Mouse (Mus musculus) hindbrain, embryonic 12.5 days (tissue): Measurements from ENCODE around the gene Bbs9. TPM values are rescaled to one million over a fixed set of nuclear protein-coding genes. Genes with fewer than 3 reads are reported as not detected.

Source experiments
- ATAC-seq: fragments of 200-750 bp; cut with Nextera tagmentation; 2 replicates; pipeline ENCODE4 v1.8.0; 2017; ENCODE audit warnings: moderate TSS enrichment; ENCODE audit not compliant: low FRiP score
- H3K27ac ChIP-seq: fragments of 300-500 bp; sonication (generic); 2 replicates; pipeline ENCODE4 v1.5.1; 2016; ENCODE audit warnings: mild to moderate bottlenecking
- H3K27me3 ChIP-seq: fragments of 300-500 bp; sonication (generic); 2 replicates; pipeline ENCODE4 v1.6.1; 2016; ENCODE audit warnings: mild to moderate bottlenecking
- H3K36me3 ChIP-seq: fragments of 300-500 bp; sonication (generic); 2 replicates; pipeline ENCODE4 v1.6.1; 2016; ENCODE audit warnings: mild to moderate bottlenecking
- H3K4me1 ChIP-seq: fragments of 300-500 bp; sonication (generic); 2 replicates; pipeline ENCODE4 v1.6.1; 2016
- H3K4me2 ChIP-seq: fragments of 300-500 bp; sonication (generic); replicated peaks from 2 replicates; pipeline ENCODE4 v1.6.1; 2016; ENCODE audit warnings: mild to moderate bottlenecking
- H3K4me3 ChIP-seq: fragments of 300-500 bp; sonication (generic); 2 replicates; pipeline ENCODE4 v1.5.1; 2016; ENCODE audit warnings: mild to moderate bottlenecking
- H3K9ac ChIP-seq: fragments of 300-500 bp; sonication (generic); 2 replicates; pipeline ENCODE4 v1.6.1; 2016; ENCODE audit warnings: mild to moderate bottlenecking, moderate library complexity
- H3K9me3 ChIP-seq: fragments of 300-500 bp; sonication (generic); replicated peaks from 2 replicates; pipeline ENCODE4 v1.6.1; 2016; ENCODE audit warnings: mild to moderate bottlenecking
- WGBS: fragments of 180-500 bp; shearing (Covaris S2); methylation state at CpG from one replicate; pipeline ENCODE4 v1.1.7; 2016; 5-methylcytosine and 5-hydroxymethylcytosine counted together
- polyA plus RNA-seq: library from polyadenylated mRNA; unstranded; fragments of >200 nt; fragmentation: Nextera tagmentation; extraction: Ambion mirVana; gene quantifications from 2 replicates; pipeline ENCODE4 v1.2.1, GENCODE M21; 2016

Bbs9 gene
- polyA plus RNA-seq, 1 experiment from 2014 or later = 19.5 TPM

DNA sequence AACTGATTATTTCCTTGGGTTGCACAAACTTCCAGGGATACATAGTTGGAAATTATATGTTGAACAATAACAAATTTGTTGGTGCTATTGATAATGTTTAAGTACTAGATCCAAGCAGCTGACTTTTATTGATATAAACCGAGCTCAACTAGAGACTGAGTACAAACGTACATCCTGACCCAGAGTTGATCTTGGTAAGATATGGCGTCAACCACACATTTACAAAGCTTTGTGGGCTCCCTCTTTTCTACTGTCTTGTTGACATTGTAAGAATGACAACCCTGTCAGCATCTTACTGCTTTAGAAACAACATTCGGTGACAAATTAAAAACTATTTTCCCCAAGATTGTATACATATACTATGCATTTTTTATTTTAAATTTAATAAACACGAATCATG lies 181.7 kb downstream of the Bbs9 start:
- Histone ChIP-seq H3K36me3 (no peaks in the 10 kb centered on the region), H3K4me2 (no peak overlapping the region), H3K27ac (no peak overlapping the region), H3K9ac (no peak overlapping the region), H3K9me3 (no peaks in the 10 kb centered on the region), H3K4me3 (no peak overlapping the region), H3K27me3 (no peaks in the 10 kb centered on the region), H3K4me1 (no peaks in the 10 kb centered on the region)
- 94% methylated on average over 5 of the region's 5 CpGs for WGBS
- no peak for ATAC-seq

DNA sequence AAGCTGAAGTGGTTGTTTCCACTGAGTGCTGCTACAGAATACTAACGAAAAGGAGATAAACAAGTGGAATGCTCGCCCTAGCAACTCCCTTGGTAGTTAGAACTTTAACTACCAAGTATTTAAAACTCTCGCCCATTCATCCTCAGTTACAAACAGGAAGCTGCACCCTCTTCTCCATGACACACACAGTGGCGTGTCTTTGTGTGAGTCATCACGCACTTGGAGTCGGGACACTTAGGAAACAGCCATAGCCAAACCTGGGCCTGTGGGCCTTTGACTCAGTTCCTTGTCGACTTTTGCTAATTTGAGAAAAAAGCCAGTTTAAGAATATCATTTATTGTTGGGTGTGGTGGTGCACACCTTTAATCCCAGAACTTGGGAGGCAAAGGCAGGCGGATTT lies 189.6 kb downstream of the Bbs9 start:
- H3K4me2 ChIP-seq = no peak overlapping the region
- H3K27me3 ChIP-seq = no peaks in the 10 kb centered on the region
- ATAC-seq = no peak
- no peak overlapping the region for H3K9ac ChIP-seq
- H3K9me3 ChIP-seq = no peaks in the 10 kb centered on the region
- H3K36me3 ChIP-seq = no peaks in the 10 kb centered on the region
- no peak overlapping the region for H3K27ac ChIP-seq
- no peaks in the 10 kb centered on the region for H3K4me1 ChIP-seq
- 91% methylated on average over 8 of the region's 8 CpGs for WGBS
- no peak overlapping the region for H3K4me3 ChIP-seq

DNA sequence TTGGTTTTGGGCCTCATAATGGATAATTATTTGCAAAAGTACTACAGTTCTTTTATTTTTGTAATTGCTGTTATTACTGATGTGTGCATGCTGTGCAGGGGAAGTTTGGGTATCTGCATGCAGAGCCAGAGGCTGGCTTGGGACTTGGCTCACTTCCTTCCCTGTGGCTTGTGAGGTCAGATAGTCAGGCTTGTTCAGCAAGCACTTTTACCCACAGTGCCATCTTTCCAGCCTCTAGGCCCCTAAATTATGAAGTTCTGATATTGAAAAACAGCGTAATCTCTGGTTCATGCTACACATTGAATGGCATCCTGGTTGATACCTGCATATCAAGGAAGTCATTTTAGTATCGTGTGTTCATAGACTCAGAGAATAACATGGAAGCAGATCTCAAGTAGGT lies 197.4 kb downstream of the Bbs9 start:
- Histone ChIP-seq H3K27ac (no peak overlapping the region), H3K36me3 (no peaks in the 10 kb centered on the region), H3K4me2 (no peak overlapping the region), H3K4me3 (no peak overlapping the region), H3K9ac (no peak overlapping the region), H3K4me1 (0 out of 2 replicates have a peak, but pooled peaks cover 2% of the 10 kb centered on the region), H3K9me3 (no peaks in the 10 kb centered on the region), H3K27me3 (no peaks in the 10 kb centered on the region)
- no peak for ATAC-seq
- WGBS = 95% methylated on average over 2 of the region's 2 CpGs

DNA sequence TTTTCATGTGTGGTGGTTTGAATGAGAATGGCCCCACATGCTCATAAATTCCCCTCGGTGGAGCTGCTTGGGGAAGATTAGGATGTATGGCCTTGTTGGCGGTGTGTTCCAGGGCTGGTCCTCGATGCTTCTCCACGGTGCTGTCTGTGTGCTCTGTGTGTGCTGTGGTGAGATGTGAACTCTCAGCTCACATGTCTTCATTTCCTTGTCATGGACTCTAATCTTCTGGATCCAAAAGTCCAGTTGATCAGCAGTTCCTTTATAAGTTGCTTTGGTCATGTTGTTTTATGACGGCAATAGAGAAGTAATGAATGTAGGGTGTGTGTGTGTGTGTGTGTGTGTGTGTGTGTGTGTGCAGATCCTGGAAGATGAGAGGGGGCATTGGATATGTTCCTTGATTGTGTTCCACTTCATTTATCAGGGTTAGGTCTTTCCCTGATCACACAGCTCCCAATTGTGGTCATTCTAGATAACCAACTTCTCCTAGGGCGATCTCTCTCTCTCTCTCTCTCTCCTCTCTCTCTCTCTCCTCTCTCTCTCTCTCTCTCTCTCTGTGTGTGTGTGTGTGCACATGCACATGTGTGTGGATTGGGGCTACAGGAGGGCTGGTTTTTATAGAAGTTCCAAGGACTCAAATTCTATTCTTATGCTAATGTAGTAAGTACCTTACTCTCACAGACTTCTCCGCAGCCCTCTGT lies 201.8 kb downstream of the Bbs9 start:
- no peaks in the 10 kb centered on the region for H3K9me3 ChIP-seq
- ATAC-seq = no peak
- no peak overlapping the region for H3K4me2 ChIP-seq
- H3K27ac ChIP-seq = no peak overlapping the region
- no peak overlapping the region for H3K9ac ChIP-seq
- no peaks in the 10 kb centered on the region for H3K27me3 ChIP-seq
- 0 out of 2 replicates have a peak, but pooled peaks cover 2% of the 10 kb centered on the region for H3K4me1 ChIP-seq
- WGBS = 90% methylated on average over 7 of the region's 7 CpGs
- H3K4me3 ChIP-seq = no peak overlapping the region
- H3K36me3 ChIP-seq = no peaks in the 10 kb centered on the region

DNA sequence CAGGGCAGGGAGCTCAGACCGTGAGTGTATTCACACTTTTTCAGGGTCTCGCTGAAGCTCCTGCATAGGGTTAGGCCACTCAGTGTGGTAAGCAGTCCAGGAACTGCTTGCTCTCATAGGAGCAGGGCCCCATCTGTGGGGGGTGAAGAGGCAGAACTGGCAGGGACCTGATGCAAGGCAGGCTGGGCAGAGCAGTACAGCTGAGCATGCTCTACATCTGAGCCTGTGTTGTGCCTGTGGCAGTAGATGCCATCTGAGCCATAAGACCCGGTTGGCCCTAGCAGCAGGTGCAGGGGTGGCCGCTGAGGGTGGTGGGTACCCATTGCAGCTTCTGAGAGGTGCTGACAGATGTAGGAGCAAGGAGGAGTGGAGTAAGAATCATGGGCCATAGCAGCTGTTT lies 202.5 kb downstream of the Bbs9 start:
- ATAC-seq = peak; percentile 70
- 81% methylated on average over 4 of the region's 4 CpGs for WGBS

DNA sequence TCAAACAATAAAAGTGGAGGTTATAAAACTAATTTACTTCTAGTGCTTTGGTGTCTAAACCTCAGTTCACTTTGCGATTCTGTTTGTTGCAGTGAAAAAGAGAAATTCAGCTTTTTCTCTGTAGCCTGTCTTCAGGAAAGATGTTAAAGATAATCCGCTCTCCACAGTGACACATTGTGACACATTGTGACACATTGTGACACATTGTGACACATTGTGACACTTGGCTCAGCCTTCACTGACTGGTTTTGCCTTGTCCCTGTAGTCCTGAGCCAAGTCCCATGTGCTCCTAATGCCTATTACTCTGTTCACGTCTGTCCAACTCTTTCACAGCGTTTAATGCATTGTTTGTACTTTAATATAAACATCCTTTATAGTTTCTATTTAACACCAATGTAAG lies 203.0 kb downstream of the Bbs9 start:
- Histone ChIP-seq H3K9me3 (no peaks in the 10 kb centered on the region), H3K4me3 (no peak overlapping the region), H3K36me3 (no peaks in the 10 kb centered on the region), H3K27ac (no peak overlapping the region), H3K4me1 (0 out of 2 replicates have a peak, but pooled peaks cover 2% of the 10 kb centered on the region), H3K27me3 (no peaks in the 10 kb centered on the region), H3K9ac (no peak overlapping the region), H3K4me2 (no peak overlapping the region)
- ATAC-seq = no peak
- 84% methylated on average over 4 of the region's 4 CpGs for WGBS

More for the DNA sequence above, 202.5 kb downstream of the Bbs9 start:
- H3K36me3 ChIP-seq = no peaks in the 10 kb centered on the region
- H3K9ac ChIP-seq = no peak overlapping the region
- no peak overlapping the region for H3K4me3 ChIP-seq
- no peak overlapping the region for H3K27ac ChIP-seq
- no peaks in the 10 kb centered on the region for H3K9me3 ChIP-seq
- H3K27me3 ChIP-seq = no peaks in the 10 kb centered on the region
- 0 out of 2 replicates have a peak, but pooled peaks cover 2% of the 10 kb centered on the region for H3K4me1 ChIP-seq
- H3K4me2 ChIP-seq = no peak overlapping the region

DNA sequence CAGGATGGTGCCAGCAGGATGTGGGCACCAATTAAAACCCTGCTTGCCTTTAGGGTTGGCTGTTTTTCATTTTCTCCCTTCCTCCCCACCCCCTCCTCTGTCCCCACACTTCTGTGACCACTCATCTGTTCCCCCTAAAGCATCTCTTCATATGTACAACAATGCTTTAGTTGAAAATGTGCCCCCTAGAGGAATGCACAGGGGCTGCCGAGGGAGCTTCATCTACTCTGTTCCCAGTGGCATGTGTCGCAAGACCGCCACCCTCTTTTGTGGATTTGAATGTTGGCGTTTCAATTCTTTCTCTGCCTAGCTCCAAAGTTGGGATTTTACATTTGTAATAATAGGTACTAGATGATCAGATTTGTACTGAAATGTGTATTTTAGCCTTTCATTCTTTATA lies 204.0 kb downstream of the Bbs9 start:
- no peak overlapping the region for H3K4me2 ChIP-seq
- H3K4me3 ChIP-seq = no peak overlapping the region
- no peaks in the 10 kb centered on the region for H3K27me3 ChIP-seq
- no peak overlapping the region for H3K9ac ChIP-seq
- H3K27ac ChIP-seq = no peak overlapping the region
- H3K4me1 ChIP-seq = 0 out of 2 replicates have a peak, but pooled peaks cover 2% of the 10 kb centered on the region
- no peaks in the 10 kb centered on the region for H3K36me3 ChIP-seq
- H3K9me3 ChIP-seq = no peaks in the 10 kb centered on the region
- ATAC-seq = no peak
- WGBS = 92% methylated on average over 4 of the region's 4 CpGs

DNA sequence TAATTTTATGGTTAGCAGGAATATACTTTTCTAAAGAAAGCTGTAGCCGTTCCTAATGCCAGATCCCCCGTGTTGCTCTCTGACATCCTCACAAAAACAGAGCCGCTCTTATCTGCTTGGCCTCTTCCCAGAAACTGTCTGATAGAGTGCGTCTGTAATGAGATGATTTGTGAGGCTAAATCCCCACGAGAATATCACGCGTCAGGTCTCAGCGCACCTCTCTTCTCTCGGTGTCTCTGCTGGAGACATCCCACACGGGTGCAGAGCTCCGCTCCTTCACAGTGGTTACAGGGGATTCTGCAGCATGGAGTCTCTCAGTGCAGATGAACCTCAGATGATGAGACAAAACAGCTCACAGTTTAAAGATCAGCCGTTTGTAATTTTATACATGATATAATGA lies 204.5 kb downstream of the Bbs9 start:
- H3K4me2 ChIP-seq = no peak overlapping the region
- H3K9ac ChIP-seq = no peak overlapping the region
- no peaks in the 10 kb centered on the region for H3K27me3 ChIP-seq
- ATAC-seq = no peak
- no peaks in the 10 kb centered on the region for H3K9me3 ChIP-seq
- H3K4me3 ChIP-seq = no peak overlapping the region
- no peaks in the 10 kb centered on the region for H3K36me3 ChIP-seq
- WGBS = 80% methylated on average over 12 of the region's 12 CpGs
- no peak overlapping the region for H3K27ac ChIP-seq
- H3K4me1 ChIP-seq = 0 out of 2 replicates have a peak, but pooled peaks cover 2% of the 10 kb centered on the region

DNA sequence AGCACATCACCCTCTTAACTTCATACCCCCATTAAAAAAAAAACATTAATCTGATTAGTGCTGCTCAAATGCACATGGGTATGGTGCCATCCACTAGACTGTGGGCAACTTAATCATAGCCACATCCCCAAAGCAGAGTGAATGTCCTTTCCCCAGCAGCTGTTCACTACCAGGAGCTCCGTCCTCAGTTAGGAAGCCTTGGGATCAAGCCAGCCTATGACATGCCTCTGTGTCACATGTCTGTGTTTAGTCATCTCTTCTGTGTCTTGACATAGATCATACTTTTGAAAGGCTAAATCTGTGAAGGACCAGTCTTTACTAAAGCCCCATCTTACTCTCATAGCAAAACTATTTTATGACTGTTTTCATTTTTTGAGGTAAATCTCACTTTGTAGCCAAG lies 205.0 kb downstream of the Bbs9 start:
- ATAC-seq = no peak
- WGBS = 76% methylated on average over 1 of the region's 1 CpGs

DNA sequence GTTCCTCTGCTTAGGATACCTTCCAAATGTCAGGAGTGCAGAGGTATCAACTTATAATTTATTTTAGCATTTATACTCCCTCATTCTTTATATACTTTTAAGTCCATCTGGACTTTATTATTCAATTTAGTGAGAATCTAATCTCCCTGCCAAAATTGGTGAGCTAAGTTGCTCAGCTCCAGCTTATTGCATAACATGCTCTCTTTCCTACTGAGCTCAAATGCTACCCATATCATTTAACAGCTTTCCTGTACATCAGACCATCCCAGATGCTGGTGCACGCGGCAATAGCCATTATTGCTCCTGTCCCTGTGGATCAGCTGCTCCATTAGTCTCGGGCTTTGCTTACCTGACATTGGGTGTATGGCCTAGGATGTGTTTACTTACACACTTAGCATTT lies 208.3 kb downstream of the Bbs9 start:
- Histone ChIP-seq H3K4me1 (no peaks in the 10 kb centered on the region), H3K4me2 (no peak overlapping the region), H3K9ac (no peak overlapping the region), H3K27ac (no peak overlapping the region), H3K9me3 (no peaks in the 10 kb centered on the region), H3K36me3 (no peaks in the 10 kb centered on the region), H3K27me3 (no peaks in the 10 kb centered on the region), H3K4me3 (no peak overlapping the region)
- WGBS = 52% methylated on average over 3 of the region's 3 CpGs
- ATAC-seq = no peak

More for the DNA sequence above, 205.0 kb downstream of the Bbs9 start:
- Histone ChIP-seq H3K9me3 (no peaks in the 10 kb centered on the region), H3K27ac (no peak overlapping the region), H3K36me3 (no peaks in the 10 kb centered on the region), H3K9ac (no peak overlapping the region), H3K4me3 (no peak overlapping the region), H3K4me2 (no peak overlapping the region), H3K4me1 (0 out of 2 replicates have a peak, but pooled peaks cover 2% of the 10 kb centered on the region), H3K27me3 (no peaks in the 10 kb centered on the region)

DNA sequence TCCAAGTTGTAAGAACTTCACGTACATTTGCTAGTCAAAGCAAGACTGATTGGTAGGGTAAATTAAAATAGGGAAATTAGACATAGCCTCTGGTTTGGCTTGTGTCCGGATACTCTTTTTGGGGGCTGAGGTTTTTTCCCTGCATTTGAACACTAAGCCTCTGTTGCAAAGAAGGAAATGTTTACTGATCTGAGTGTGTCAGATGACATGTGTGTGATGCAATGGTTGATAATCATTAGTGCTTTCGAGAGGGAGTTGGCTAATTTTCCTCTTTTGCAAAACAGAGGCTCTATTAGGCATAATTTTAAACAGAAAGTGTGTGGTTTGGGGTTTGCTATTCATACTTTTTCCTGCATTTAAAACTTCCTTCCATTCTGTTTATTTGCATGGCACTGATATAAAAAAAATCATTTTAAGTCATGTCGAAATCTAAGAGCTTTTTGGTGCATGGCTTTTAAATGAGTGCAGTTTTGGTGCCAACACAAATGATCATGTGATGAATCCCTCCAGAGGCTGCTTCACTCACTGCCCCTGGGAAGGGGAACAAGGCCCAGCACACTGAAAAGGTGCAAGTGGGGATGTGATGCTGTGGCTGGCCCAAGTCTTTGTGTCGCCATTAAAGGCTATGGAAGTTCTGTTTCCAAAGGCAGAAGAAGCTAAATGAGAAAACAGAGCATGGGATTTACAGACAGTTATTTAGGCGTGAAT lies 211.4 kb downstream of the Bbs9 start:
- no peak for ATAC-seq
- Histone ChIP-seq H3K27me3 (no peaks in the 10 kb centered on the region), H3K4me2 (no peak overlapping the region), H3K36me3 (no peaks in the 10 kb centered on the region), H3K4me3 (no peak overlapping the region), H3K27ac (no peak overlapping the region), H3K4me1 (peaks cover 11% of the 10 kb centered on the region), H3K9ac (no peak overlapping the region), H3K9me3 (no peaks in the 10 kb centered on the region)
- 87% methylated on average over 6 of the region's 6 CpGs for WGBS

DNA sequence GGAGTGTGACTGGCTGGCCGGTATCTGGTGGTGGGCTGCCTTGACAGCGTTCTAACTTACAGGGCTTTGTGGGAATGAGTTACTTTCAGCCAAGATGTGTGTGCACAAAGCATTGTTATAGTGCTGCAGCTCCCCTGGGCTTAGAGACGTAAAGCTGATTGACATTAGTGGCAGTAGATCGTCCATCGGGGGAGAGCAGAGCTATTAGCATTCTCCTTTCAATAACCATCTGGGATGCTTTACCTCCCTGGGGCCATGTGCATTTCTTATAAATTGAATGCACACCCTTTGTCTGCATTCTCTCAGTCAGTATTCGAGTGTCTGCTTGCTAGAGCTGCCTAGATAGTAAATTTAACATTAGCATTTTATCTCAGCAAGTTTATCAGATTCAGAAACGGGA lies 214.7 kb downstream of the Bbs9 start:
- H3K4me3 ChIP-seq = no peak overlapping the region
- WGBS = 31% methylated on average over 7 of the region's 7 CpGs
- no peaks in the 10 kb centered on the region for H3K36me3 ChIP-seq
- H3K4me1 ChIP-seq = peaks cover 11% of the 10 kb centered on the region
- no peak overlapping the region for H3K9ac ChIP-seq
- H3K27me3 ChIP-seq = no peaks in the 10 kb centered on the region
- ATAC-seq = peak; percentile 54; the same call in 1 of the 2 replicates
- no peak overlapping the region for H3K4me2 ChIP-seq
- peak overlapping the region; percentile 30 for H3K27ac ChIP-seq
- no peaks in the 10 kb centered on the region for H3K9me3 ChIP-seq

DNA sequence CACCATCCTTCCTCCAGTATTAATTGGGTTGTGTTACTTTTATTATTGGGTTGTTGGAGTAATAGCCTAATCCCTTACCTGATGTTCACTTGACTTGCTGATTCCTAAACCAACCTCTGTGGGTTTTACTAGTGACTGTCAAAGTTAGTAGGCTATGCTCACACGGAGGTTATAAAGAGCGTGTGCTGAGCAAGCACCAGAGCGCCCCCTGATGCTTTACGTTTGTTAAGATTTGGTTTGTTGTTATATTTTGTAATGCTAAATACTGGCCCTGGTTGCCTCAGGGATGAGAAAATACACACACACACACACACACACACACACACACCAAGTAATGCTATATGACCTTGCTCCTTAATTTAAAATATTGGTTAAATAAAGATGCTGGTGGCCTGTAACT lies 219.9 kb downstream of the Bbs9 start:
- Histone ChIP-seq H3K27ac (no peak overlapping the region), H3K9ac (no peak overlapping the region), H3K36me3 (no peaks in the 10 kb centered on the region), H3K4me2 (no peak overlapping the region), H3K9me3 (no peaks in the 10 kb centered on the region), H3K4me3 (no peak overlapping the region), H3K27me3 (no peaks in the 10 kb centered on the region), H3K4me1 (peaks cover 4% of the 10 kb centered on the region; the same call in 1 of the 2 replicates)
- ATAC-seq = no peak
- 87% methylated on average over 4 of the region's 4 CpGs for WGBS
